11 mouse cellular contexts compared by ENCODE assay signal in the genomic region with DNA sequence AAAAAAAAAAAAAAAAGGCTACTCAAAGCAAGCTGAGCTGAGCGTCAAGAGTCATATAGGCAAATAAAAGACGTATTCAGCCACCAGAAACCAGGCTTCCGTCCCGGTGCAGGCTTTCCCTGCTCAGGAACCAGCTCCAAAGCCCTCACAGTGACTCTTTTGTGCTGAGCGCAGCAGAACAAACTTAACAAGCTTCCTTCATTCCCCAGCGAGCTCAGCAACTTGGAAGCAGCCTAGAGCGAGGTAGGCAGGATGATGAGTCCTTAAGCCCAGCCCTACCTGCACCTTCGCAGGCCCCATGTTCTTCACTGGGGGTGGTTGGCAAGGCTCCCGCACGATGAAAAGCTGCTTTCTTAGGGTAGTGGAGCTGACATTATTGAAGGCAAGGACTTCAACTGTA. TPM values are rescaled to one million over a fixed set of nuclear protein-coding genes. Genes with fewer than 3 reads are reported as not detected.
A peak's percentile ranks its signal among the peaks of the same experiment; 100 is the strongest.
DNase-seq lines count a peak whose midpoint lies in the region; ATAC-seq and TF ChIP-seq lines count a peak whose summit lies in the region.
"Had no signal": no experiment of that assay in that cellular context is flagged by ENCODE, and none has a peak within 500 bp of the region (broad histone marks: within the 10 kb centered on the region; RNA-seq: fewer than 3 reads in every experiment).

No protein-coding gene starts in this region.

- TF ChIP-seq CTCF in gastrocnemius, adult 2 months (IDR thresholded peaks at IDR 0.05), result no peak

- no peak for ATAC-seq in midbrain, embryonic 14.5 days (ENCODE audit: low FRiP score, low TSS enrichment)

- no peak overlapping the region for H3K4me3 ChIP-seq in midbrain, embryonic 14.5 days (replicated peaks; ENCODE audit: low read depth, low read length)
- H3K4me3 ChIP-seq in midbrain, embryonic 10.5 days, result no peak overlapping the region
- no peak overlapping the region for H3K4me3 ChIP-seq in gastrocnemius, adult 2 months

- H3K27ac ChIP-seq in midbrain, embryonic 14.5 days (replicated peaks; ENCODE audit: low read depth, low read length), result no peak overlapping the region
- no peak overlapping the region for H3K27ac ChIP-seq in midbrain, embryonic 10.5 days (replicated peaks)
- H3K27ac ChIP-seq in gastrocnemius, adult 2 months, result no peak overlapping the region

- no peaks in the 10 kb centered on the region for H3K9me3 ChIP-seq in midbrain, embryonic 14.5 days (ENCODE audit: control insufficient read depth, low read length)
- no peaks in the 10 kb centered on the region for H3K9me3 ChIP-seq in midbrain, embryonic 10.5 days (replicated peaks)

- intact Hi-C loops in gastrocnemius, adult 2 months (cut with DNase I), result loop anchor here (10.0 kb wide), 1 partner anchor 424 kb away; no protein-coding TSS in a partner anchor

- no peaks in the 10 kb centered on the region for H3K27me3 ChIP-seq in midbrain, embryonic 14.5 days (ENCODE audit: control insufficient read depth, insufficient read depth, low read length)
- H3K27me3 ChIP-seq in midbrain, embryonic 10.5 days (ENCODE audit: low read depth, poor library complexity, severe bottlenecking), result no peaks in the 10 kb centered on the region

- no peak overlapping the region for H3K9ac ChIP-seq in midbrain, embryonic 14.5 days (replicated peaks; ENCODE audit: low read length)

- H3K36me3 ChIP-seq in midbrain, embryonic 14.5 days (ENCODE audit: control insufficient read depth, insufficient read depth, low read length), result no peaks in the 10 kb centered on the region
- H3K36me3 ChIP-seq in midbrain, embryonic 10.5 days, result no peaks in the 10 kb centered on the region

- peak; percentile 26 for DNase-seq in embryo, embryonic 11 days
- DNase-seq in embryo, embryonic 10 days (ENCODE audit: low spot score), result no peak
- DNase-seq in midbrain, embryonic 14.5 days, result peak; percentile 39
- no peak for DNase-seq in midbrain, embryonic 10.5 days (ENCODE audit: low spot score)
- DNase-seq in layer of hippocampus, adult 8-10 months (ENCODE audit: low spot score in 2 of 2), result peak; percentile 29 to 39
- peak; percentile 32 for DNase-seq in right cerebral cortex, postnatal 4 days
- DNase-seq in gastrocnemius, adult 2 months, result no peak
- no peak for DNase-seq in spleen, postnatal 4 days (ENCODE audit: low spot score in 2 of 2)
- DNase-seq: gastrocnemius, postnatal 14 days; heart, postnatal 4 days; liver had no signal

- 71% methylated on average over 10 of the region's 10 CpGs for WGBS in midbrain, embryonic 14.5 days
- 71% methylated on average over 10 of the region's 10 CpGs for WGBS in midbrain, embryonic 10.5 days

- H3K4me2 ChIP-seq in midbrain, embryonic 14.5 days (ENCODE audit: low read length), result no peak overlapping the region

- H3K4me1 ChIP-seq in midbrain, embryonic 14.5 days (ENCODE audit: control insufficient read depth, insufficient read depth, low read length), result no peaks in the 10 kb centered on the region
- no peaks in the 10 kb centered on the region for H3K4me1 ChIP-seq in midbrain, embryonic 10.5 days

RNA-seq across cellular contexts. Expression of a gene that starts 14.5 kb away (rescaled TPM):
- polyA plus RNA-seq in midbrain, embryonic 14.5 days (2014; fragmentation: Nextera tagmentation; extraction: Ambion mirVana), result 0.09 and 0.45 TPM in 2 replicates
- polyA plus RNA-seq in midbrain, embryonic 10.5 days (2016; fragmentation: Nextera tagmentation; extraction: Ambion mirVana), result 0.05 and 0.07 TPM in 2 replicates
- under 1 TPM; 0.06 to 0.51 (median 0.10) TPM for total RNA-seq in layer of hippocampus, adult 8-10 months (2022)
- under 1 TPM in 1 of 2 experiments, not detected in 1; 0.03 TPM for total RNA-seq in gastrocnemius, adult 2 months (2021)
- total RNA-seq: gastrocnemius, postnatal 14 days had no signal

RNA-seq across cellular contexts. Expression of a gene that starts 52.4 kb away (rescaled TPM):
- polyA plus RNA-seq in midbrain, embryonic 14.5 days (2014; fragmentation: Nextera tagmentation; extraction: Ambion mirVana), result 11.1 and 11.9 TPM in 2 replicates
- 21.5 and 23.2 TPM in 2 replicates for polyA plus RNA-seq in midbrain, embryonic 10.5 days (2016; fragmentation: Nextera tagmentation; extraction: Ambion mirVana)
- 10 to 100 TPM; 13.3 to 14.1 (median 13.5) TPM for total RNA-seq in layer of hippocampus, adult 8-10 months (2022)
- total RNA-seq in gastrocnemius, adult 2 months (2021), result 1 to 10 TPM; 7.7 to 9.2 TPM

Comparison
In these comparisons a context has a peak if more than half of its experiments do, and no peak if none do; other contexts are left out.
1. DNase-seq: peak in embryo, embryonic 11 days (single experiment), midbrain, embryonic 14.5 days (single experiment), layer of hippocampus, adult 8-10 months (2 of 2) and right cerebral cortex, postnatal 4 days (single experiment); none in embryo, embryonic 10 days (single experiment), midbrain, embryonic 10.5 days (single experiment), gastrocnemius, adult 2 months (single experiment) and spleen, postnatal 4 days (0 of 2).